Mouse (Mus musculus) G1E-ER4 (cell line): Measurements from ENCODE around the gene Srpk2. TPM values are rescaled to one million over a fixed set of nuclear protein-coding genes. Genes with fewer than 3 reads are reported as not detected.

Source experiments
- GATA1 ChIP-seq: IDR thresholded peaks from one replicate; pipeline ENCODE4 v1.8.0; 2012; ENCODE audit warnings: low read length, inconsistent platforms
- polyA plus RNA-seq: library from polyadenylated mRNA; stranded (reverse); fragments of >175 nt; gene quantifications from 2 replicates; pipeline ENCODE4 v1.2.3, GENCODE M21; 2012

Srpk2 gene
- 11.1 and 13.3 TPM in 2 replicates for polyA plus RNA-seq

DNA sequence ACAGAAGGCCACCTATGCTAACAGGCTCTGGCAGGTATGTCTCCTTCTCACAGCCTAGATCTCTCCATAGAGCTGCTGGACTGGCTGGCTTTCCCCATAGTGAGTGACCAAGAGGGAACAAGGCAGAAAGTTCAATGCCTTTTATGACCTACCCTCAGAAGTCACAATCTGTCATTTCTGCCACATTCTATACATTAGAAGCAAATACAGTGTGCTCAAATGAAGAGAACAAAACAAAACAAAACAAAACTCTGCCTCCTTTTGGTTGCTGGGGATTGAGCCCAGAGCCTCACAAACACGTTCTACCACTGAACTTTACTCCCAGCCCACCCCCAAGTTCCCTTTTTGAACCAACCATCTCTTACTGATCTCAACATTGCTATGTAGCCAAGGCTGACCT, at the start of gene Srpk2:
Srpk2 (minus strand) TSS at position 101 of the 400 bp plus-strand sequence.
- no peak for TF ChIP-seq GATA1

DNA sequence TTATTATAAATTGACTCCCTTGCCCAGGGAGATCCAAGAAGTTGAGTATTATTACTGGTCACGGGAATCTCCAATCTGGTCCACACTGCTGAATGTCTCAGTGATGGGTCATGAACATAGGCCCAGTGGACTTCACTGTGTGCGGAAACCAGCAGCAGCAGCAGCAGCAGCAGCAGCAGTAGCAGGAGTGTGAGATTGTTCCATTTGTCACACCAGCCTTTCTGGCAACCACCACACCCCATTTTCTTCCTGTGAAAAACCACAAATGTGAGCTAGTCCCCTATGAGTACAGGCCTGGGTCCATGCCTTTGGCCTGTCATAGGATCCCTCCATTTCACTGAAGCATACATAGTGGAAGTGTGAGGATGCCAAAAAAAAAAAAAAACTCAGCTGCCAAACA, 37.5 kb upstream of the Srpk2 start:
- TF ChIP-seq GATA1 = no peak

DNA sequence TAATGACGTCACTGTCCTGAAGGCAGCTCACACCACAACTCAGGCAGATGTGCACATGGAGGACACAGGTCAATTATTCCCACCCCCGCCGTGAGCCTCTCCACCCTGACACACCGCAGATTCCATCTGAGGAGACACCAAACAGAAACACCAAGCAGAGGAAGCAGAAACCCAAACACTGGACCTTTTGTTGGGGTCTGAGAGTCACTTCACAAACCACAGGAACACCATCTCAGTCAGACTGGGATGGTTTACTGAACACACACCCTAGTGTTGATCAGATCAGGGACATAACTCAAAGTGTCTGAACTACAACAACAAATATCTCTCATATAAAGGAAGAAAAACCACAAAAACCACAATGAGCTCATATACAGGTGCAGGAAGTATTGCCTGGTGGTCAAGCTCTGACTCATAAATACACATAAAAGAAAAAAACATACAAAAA, 34.5 kb upstream of the Srpk2 start:
- no peak for TF ChIP-seq GATA1

DNA sequence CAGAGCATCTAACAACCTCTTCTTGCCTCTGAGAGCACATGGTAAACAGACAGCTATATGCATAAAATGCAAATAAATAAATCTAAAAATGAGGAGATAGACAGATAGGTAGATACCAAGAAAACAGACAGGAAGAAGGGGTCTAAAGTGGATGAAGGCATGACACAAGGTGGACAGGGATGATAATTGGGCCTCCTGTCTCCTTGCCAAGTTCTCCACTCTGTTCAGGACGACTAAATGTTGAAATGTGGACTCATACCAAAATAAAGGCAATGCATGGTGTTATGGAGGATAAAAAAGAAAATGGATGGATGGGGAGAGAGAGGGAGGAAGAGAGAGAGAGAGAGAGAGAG, 33.7 kb upstream of the Srpk2 start:
- TF ChIP-seq GATA1 = no peak

DNA sequence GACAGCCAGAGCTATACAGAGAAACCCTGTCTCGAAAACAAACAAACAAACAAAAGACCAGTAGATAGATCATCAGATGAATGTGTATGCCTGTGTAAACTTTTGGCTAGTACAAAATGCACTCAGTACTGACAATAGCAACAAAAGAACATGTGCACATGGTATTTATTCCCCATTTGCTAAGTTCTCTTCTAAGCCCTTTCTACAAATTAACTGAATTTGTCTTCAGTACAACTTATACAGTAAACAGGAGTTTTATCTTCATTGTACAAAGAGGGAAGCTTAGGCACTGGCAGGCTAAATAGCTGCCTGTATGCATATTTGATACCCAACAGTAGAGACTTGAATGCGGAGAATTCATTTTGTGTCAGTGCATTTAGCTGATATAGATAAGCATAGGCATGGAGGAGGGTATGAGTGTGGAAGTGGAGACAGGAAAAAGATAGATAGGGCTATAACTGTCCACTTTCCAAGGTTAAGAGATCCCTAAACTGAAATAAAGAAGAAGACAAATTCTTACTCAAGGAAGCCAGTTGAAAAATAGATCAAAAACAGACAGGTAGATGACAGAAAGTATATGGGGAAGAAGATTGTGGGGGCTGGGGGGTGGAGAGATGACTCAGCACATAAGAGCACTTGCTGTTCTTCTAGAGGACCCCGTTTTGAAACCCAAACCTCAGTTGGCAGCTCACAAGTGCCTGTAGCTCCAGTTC, 33.2 kb upstream of the Srpk2 start:
- TF ChIP-seq GATA1 = no peak

DNA sequence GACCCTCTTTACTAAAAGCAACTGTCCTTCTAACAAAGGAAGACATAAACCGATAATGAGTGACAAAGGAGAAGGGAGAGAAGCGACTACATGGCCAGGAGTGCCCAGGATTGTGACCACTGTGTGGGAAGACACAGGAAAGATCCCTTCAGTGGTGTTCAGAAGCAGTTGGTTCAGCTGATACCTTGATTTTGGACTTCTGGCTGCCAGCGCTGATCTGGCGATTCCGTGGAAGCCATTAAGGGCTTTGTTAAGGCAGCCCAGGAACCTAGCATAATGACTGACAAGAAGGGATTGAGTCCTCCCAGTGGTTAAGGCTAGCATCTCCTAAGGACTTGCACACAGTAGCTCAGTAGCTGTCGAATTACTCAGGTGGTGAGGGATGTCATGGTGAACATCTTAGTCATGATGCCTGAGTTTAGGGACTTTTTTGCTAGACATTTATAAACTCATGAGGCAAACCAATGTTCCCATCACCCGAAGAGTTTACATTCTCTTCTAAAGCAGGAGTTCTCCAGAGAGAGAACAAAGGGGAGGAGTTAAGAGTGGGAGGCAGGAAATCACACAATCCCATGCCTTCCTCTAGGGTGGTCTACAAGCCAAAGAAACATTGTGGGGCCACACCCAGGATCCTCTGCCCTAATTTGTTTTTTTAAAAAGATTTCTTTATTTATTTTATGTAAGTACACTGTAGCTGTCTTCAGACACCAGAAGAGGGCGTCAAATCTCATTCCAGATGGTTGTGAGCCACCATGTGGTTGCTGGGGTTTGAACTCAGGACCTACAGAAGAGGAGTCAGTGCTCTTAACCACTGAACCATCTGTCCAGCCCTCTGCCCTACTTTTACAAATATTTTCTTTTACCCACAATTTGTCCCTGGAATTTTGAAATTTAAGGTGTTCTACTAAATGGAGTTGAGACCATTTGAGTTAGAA, 29.3 kb upstream of the Srpk2 start:
- TF ChIP-seq GATA1 = no peak

DNA sequence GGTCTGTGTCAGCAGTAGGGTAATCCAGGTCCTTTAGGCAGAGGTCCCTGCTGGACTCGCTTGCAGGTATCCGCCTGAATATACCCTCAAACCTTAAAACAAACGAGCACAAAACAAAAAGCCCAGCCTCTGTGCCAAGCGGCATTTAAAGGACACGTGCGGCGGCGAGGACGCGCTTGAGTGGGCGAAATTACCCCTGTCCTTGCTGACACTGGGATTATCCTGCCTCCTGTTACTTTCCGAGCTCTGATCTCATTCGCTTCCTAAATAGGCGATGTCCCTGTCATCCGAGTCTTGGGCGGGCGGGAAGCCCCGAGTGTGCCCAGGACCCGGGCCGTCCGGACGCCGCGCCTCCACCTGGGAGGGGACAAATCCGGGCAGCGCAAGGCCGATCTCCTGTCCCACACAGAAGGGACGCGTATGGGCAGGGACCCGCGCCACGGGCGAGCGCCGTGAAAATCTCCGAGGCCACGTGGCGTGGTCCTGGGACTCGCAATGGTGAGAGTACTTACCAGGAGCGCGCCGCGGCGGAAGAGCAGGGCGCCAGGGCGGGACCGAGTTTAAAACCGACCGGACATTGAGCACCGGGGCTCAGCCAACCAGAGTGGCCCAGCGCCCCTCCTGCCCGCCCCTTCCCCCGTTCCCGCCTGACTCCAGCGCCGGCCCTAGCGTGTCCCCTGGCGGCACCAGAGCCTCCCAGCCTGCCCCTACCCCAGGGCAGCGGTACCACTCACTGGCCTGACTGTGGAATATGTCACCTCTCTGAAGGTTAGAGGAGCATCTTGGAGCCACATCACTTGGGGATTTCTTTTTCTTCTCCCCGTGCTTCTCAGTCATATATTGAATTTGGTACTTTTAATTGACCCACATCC, 27.9 kb upstream of the Srpk2 start:
- TF ChIP-seq GATA1 = no peak

DNA sequence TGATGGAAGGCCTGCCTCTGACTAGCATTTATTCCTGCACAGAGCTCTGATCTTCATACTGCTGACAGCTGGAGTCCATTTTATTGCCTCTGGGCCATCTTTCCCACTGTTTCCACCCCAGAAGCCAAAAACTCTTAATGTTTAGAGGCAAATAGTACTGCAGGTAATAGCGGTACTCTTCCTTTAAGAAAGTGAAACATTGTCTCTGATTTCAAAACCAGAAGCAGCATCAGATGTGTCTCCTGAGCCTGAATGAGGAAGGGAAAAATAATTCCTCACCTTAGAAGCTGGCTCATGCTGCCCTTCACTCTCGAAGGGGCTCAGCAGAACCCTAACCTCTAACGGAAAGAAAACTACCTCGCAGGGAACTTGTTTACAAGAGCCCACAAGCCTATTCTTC, 26.8 kb upstream of the Srpk2 start:
- no peak for TF ChIP-seq GATA1

DNA sequence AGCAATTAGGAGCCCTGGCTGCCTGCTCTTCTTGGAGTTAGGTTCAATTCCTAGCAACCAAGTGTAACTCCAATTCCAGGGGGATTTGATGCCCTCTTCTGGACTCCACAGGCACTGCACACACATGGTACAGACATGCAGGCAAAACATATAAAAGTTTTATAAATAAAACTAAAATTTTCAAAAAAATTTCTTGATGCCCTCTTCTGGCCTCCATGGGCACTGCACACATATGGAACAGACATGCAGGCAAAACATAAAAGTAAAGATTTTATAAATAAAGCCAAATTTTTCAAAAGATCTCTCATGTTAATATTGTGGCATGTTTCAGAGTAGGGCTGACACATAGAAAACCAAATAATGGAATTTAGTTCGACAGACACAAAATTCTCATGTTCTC, 25.2 kb upstream of the Srpk2 start:
- TF ChIP-seq GATA1 = no peak

DNA sequence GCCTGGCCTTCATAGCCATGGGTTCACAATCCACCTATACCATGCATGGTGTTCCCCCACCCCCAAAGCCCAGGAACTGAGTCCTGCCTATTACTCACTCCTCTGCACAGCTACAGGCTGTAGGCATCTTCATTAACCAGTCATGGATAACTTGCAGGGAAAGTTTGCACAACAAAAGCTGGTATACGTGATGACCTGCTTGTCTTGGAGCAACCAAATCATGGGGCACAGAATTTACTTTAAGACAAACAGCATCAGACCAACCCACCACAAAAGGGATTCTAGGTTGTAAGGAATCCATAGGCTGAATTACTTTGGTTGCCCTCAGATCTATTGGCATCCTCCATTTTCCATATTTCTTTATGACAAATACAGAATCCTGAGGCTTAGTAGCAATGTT, 13.0 kb upstream of the Srpk2 start:
- TF ChIP-seq GATA1 = no peak

DNA sequence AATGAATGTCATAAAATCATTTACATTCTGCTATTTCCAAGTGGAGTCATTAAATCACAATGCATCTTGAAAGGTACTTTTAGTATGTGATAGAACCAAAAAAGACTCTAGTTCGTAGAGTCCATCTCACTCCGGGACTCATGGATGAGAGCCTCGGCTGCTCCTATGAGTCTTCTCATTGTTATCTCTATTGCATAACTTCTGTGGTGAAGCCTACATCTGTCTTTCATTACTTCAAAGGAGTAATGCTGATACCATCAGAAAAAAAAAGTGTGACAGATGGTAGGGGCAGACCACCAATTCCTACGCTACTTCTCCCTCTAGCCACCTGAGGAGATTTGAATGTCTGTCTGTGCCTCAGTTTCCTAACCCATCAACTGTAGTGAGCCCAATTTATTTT, 986 bp downstream of the Srpk2 start:
- TF ChIP-seq GATA1 = no peak

DNA sequence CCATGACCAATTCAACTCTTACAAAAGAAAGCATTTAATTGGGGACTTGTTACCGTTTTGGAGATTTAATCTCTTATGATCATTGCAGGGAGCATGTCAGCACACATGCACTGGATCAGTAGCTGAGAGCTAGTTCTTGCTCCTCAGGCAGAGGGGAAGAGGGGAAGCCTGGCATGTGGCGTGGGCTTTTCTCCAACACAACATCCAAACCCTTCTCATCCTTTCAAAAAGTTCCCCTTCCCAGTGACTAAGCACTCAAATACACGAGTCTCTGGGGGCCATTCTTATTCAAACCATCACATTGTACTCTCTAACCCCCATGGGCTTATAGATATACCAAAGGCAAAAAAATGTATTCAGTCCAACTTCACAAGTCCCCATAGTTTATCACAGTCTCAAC, 5.4 kb downstream of the Srpk2 start:
- no peak for TF ChIP-seq GATA1

DNA sequence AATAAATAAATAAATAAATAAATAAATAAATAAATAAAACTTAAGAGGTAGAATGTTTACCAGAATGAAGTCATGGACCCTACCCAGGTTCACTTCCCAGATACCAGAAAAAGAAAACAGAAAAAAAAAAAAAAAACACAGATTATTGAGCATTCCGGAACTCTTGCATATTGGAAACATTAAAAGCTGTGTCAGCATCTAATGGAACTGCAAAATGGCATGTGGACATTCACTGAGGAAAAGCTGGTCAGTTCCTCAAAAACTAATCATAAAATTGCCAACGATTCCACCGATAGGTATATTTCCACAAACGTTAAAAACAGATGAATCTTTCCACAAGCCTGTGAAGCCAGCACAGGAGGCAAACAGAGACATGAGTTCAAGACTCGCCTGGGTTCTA, 6.5 kb downstream of the Srpk2 start:
- TF ChIP-seq GATA1 = no peak

DNA sequence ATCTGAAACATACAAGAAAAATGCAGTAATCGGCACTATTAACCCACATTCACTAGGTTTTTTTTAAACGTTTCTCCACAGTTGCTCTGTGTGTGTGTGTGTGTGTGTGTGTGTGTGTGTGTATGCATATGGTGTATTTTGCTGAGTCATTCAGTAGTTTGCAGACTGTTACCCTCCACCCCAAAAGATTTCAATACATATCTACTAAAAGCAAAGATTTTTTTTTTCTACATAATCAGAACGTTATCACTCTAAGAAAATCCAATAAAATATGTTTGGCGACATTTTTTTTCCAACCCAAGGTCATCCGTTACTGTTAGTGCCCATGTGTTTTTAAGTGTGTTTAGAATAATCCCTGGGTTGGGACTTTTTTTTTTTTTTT, 7.4 kb downstream of the Srpk2 start:
- no peak for TF ChIP-seq GATA1

DNA sequence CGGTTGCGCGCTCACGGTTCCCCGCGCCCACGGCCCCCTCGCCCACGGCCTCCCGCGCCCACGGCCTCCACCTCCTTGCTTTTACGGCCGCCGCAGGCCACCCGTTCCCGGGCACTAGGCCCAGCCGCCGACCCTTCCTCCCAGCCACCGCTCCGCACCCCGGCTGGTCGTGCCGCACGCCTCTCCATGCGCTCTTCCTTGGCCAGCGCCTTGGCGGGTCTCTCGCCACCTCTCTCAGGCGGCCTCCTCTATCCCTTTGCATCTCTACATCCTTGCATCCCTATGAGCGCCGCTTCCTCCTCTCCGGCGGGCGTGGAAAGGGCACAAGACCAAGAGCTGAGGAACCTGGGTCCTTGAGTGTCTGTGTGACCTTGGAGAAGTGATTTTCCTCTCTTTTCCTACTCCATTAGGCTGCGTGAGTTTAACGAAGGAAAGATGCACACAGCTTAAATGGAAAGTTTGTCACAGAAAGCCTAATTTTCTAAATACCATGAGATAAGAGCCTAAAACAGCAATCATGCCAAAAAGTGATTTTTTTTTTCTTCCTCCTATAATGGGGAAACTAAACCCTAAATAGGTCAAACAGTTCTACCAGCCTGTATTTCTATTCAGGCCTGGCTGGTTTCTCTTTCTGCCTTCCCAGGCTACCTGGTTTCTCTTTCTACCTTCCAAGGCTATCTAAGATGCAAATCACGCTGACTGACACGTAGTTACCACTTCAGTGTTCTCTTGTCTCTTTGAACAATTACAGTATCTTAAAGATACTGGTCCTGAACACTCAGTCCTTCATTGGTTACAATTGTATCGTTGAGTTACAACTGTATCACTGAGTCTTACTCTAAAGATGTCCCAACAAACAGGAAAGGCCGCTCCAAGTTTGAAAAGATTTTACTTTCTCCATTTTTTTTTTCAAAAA, 8.0 kb downstream of the Srpk2 start:
- no peak for TF ChIP-seq GATA1
